Mouse (Mus musculus): Measurements from ENCODE around the gene Bach2. TPM values are rescaled to one million over a fixed set of nuclear protein-coding genes. Genes with fewer than 3 reads are reported as not detected.

Gene Bach2
- polyA plus RNA-seq (2012; ENCODE audit: low replicate concordance), result 3.0 and 4.0 TPM in 2 replicates

DNA sequence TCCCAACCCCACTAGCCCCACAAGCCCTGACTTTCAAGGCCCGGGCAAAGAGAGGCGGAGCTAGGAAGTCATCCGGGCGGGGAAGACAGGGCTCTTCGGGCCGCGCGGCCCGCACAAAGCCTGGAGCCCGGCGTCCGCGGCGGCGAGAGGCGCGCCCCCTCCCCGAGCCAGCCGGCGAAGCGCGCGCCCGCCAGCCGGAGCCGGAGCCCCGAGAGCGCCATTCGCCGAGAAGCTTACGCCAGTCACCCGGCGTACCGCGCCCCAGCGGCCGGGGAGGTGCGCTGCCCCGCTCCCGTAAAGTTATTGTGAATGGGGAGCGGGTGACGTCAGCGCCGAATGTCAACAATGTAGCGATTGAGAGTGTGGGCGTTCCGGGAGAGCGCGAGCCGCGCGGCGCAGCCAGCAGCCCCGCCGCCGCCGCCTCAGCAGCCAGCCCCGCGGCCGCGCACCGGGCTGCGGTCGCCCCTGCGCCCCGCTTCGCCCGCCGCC, at the start of gene Bach2:
Gene Bach2, plus strand, starts transcription at position 439 of the 489 bp plus-strand sequence.

GRCm38 (mm10) chr4:32602660-32603059, 364.1 kb downstream of the Bach2 start, which contains the start of gene Gja10:
TSS of gene Gja10 (minus strand) at chr4:32602760.

DNA sequence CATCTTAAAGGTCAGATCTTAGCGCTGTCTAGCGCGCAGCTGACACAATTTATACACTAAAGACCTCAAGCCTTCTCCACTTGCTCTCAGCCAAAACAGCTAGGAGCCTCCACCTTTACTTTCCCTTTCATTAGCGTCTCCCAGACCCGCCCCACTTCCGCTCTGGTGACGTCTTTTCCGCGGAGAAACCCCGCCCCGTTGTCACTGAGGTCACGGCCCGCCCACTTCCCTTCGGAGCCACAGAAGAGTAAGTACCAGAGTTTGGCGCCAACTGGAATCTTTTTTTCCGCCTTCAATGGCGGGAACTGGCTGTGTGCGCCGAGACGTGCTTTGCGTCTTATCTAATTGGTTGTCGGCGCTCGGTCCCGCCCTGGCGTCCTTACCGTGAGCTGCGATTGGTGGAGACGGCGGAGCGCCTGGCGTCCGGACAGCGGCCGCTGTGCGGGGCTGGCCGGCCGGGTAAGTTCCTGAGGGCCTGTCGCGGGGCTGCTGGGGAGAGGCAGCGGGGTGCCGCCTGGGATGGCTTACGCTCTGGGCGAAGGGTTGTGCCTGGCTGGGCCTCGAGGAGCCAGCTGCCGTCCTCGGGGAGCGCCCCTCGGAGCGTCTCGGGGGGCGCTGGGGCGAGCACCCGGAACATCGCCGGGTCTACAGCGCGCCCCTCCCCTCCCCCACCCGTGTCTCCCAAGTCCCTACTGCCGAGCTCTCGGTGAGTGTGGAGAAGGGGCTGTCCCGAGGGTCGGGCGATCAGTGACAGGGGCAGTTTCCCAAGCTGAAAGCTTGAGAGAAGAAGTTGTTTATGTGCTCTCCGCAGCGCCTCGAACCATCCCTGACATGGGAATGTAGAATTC, 376.7 kb downstream of the Bach2 start, which contains the start of gene Casp8ap2:
Gene Casp8ap2, plus strand, starts transcription at position 418 of the 848 bp plus-strand sequence.

Data from leukemia stem cell, adult 10-12 weeks (primary cell).